Mouse (Mus musculus): Measurements from ENCODE around the gene Slc30a1.

DNA sequence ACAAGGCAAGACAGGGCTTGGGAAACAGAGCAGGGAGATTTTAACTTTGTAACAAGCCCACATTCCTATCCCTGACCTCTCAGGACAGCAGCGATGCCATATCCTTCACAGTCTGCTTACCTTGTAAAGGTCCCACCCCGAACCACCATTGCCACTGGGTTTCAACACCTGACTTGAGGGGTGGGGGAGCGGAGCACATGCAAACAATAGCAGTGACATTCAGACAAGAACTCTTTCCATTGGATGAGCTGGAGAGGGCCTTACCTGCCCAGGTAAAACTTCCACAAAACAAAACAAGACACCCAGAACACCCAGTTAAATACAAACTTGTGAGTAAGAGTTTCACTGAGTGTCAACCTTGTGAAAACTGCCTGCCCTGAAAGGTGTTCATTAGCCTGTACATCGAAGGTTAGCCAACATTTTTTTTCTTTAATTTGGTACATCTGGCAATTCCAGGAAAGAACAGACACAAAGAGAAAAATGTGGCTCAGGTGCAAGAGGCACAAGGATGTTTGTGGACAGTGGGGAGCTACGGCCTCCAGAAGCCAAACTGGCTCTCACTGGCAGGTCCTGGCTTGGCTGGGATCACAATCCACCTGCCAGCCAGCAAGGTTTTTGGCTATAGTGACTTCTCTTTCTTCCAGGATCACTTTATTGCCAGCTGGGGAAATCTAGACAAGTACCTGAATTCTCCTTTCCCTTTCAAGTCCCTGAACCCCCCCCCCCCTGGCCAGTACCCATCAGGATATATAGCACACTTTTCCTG is 49.5 kb upstream of the Slc30a1 start:
- TF ChIP-seq TAL1 (IDR thresholded peaks at IDR 0.05; ENCODE audit: low read length) (no peak), GATA1 (IDR thresholded peaks at IDR 0.05; ENCODE audit: low read length) (no peak)
